Mouse (Mus musculus) liver, embryonic 11.5 days (tissue): ENCODE measurements at regions not wholly inside any gene's neighbourhood (a gene's known extent, or its start where the extent isn't known, plus 50 kb on each side); places are given as distances from the start of the nearest gene placed in this dataset.

Experiments
- ATAC-seq: fragments of 200-750 bp; cut with Nextera tagmentation; replicated peaks from 2 replicates; pipeline ENCODE4 v1.8.0; 2017; ENCODE audit warnings: moderate number of reproducible peaks, mild to moderate bottlenecking, moderate TSS enrichment, moderate library complexity; ENCODE audit not compliant: low FRiP score
- DNase-seq: peaks from one replicate; pipeline ENCODE4 v3.0.0-alpha.2; 2017; ENCODE audit warnings: low spot score
- H3K27ac ChIP-seq: fragments of 300-500 bp; sonication (generic); 2 replicates; pipeline ENCODE4 v1.5.1; 2014; ENCODE audit warnings: mild to moderate bottlenecking, low read depth, low read length, control low read depth
- H3K27me3 ChIP-seq: fragments of 300-500 bp; sonication (generic); replicated peaks from 2 replicates; pipeline ENCODE4 v1.6.1; 2014; ENCODE audit warnings: low read length, mixed read lengths; ENCODE audit not compliant: control insufficient read depth, insufficient read depth
- H3K36me3 ChIP-seq: fragments of 300-500 bp; sonication (generic); 2 replicates; pipeline ENCODE4 v1.6.1; 2014; ENCODE audit warnings: mild to moderate bottlenecking, low read length, moderate library complexity, mixed read lengths; ENCODE audit not compliant: control insufficient read depth, insufficient read depth
- H3K4me1 ChIP-seq: fragments of 300-500 bp; sonication (generic); replicated peaks from 2 replicates; pipeline ENCODE4 v1.6.1; 2014; ENCODE audit warnings: low read length, mixed read lengths; ENCODE audit not compliant: control insufficient read depth, insufficient read depth
- H3K4me2 ChIP-seq: fragments of 300-500 bp; sonication (generic); 2 replicates; pipeline ENCODE4 v1.6.1; 2014; ENCODE audit warnings: mild to moderate bottlenecking, control low read depth, moderate library complexity
- H3K4me3 ChIP-seq: fragments of 300-500 bp; sonication (generic); 2 replicates; pipeline ENCODE4 v1.5.1; 2014; ENCODE audit warnings: low read depth, low read length, control low read depth
- H3K9ac ChIP-seq: fragments of 300-500 bp; sonication (generic); 2 replicates; pipeline ENCODE4 v1.6.1; 2014; ENCODE audit warnings: low read depth, low read length, control low read depth
- H3K9me3 ChIP-seq: fragments of 300-500 bp; sonication (generic); 2 replicates; pipeline ENCODE4 v1.6.1; 2016; ENCODE audit warnings: low read length, inconsistent platforms, mixed read lengths; ENCODE audit not compliant: control insufficient read depth
- WGBS: fragments of 180-500 bp; shearing (Covaris S2); extraction: QIAGEN DNeasy Blood & Tissue Kit; methylation state at CpG from one replicate; pipeline ENCODE4 v1.1.7; 2014; 5-methylcytosine and 5-hydroxymethylcytosine counted together

- 87% methylated on average over 4 of the region's 4 CpGs for WGBS
- Histone ChIP-seq H3K4me2 (no peak overlapping the region), H3K4me3 (no peak overlapping the region), H3K27me3 (no peaks in the 10 kb centered on the region), H3K9me3 (no peaks in the 10 kb centered on the region), H3K4me1 (no peaks in the 10 kb centered on the region), H3K36me3 (no peaks in the 10 kb centered on the region), H3K9ac (no peak overlapping the region), H3K27ac (no peak overlapping the region)
- DNase-seq (no peak), ATAC-seq (no peak)
Observed at GRCm38 (mm10) chr4:87501791-87502190, 271.5 kb upstream of the Slc24a2 start.

DNA sequence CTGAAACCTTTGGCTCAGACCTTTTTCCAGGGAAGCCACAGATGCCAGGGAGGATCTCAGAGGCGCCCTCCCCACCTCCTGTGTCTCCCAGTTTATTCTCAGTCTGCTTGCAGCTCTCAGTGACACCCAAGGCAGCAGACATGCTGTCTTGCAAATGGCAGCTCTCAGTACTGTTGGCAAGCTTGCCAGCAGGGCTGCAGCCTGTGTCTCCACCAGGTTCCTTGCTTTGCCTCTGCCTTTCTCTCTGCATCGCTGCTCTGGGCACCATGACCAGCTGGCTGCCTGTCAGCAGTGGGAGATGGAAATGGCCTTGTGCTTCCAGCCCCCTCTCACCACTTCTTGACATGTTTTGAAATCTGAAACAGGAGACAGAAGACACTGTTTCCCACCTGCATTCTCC, 270.2 kb upstream of the Slc24a2 start:
- 74% methylated on average over 2 of the region's 2 CpGs for WGBS
- Histone ChIP-seq H3K27ac (no peak overlapping the region), H3K9me3 (no peaks in the 10 kb centered on the region), H3K27me3 (no peaks in the 10 kb centered on the region), H3K4me3 (no peak overlapping the region), H3K9ac (no peak overlapping the region), H3K4me2 (no peak overlapping the region), H3K4me1 (no peaks in the 10 kb centered on the region), H3K36me3 (no peaks in the 10 kb centered on the region)
- DNase-seq (no peak), ATAC-seq (no peak)

DNA sequence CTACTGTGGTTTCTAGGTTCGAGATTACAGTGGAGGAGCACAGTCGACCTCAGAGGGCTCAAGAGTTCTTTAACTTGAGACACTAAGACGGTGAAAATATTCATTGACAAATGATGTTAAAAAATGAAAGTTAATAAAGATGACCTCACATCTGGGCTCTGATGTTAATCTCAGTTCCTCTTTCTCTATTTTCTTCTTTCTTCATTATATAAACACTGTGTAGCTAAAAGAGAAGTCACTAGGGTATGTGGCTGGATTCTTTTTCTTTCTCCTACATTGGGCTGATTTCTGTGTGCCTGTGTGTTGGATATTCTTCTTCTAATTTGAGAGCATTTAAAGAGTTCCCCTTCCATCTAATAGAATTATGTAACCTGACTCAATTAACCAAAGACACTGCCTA, 257.5 kb upstream of the Slc24a2 start:
- H3K4me2 ChIP-seq: no peak overlapping the region
- no peaks in the 10 kb centered on the region for H3K4me1 ChIP-seq
- no peaks in the 10 kb centered on the region for H3K9me3 ChIP-seq
- no peak for DNase-seq
- 72% methylated on average over 3 of the region's 3 CpGs for WGBS
- no peak overlapping the region for H3K4me3 ChIP-seq
- no peak overlapping the region for H3K9ac ChIP-seq
- no peak for ATAC-seq
- no peaks in the 10 kb centered on the region for H3K27me3 ChIP-seq
- H3K36me3 ChIP-seq: no peaks in the 10 kb centered on the region
- no peak overlapping the region for H3K27ac ChIP-seq

GRCm38 (mm10) chr4:87475537-87475936, 245.3 kb upstream of the Slc24a2 start:
- no peaks in the 10 kb centered on the region for H3K4me1 ChIP-seq
- H3K4me2 ChIP-seq: no peak overlapping the region
- H3K36me3 ChIP-seq: no peaks in the 10 kb centered on the region
- H3K9ac ChIP-seq: no peak overlapping the region
- DNase-seq: no peak
- no peak overlapping the region for H3K27ac ChIP-seq
- no peak for ATAC-seq
- WGBS: 61% methylated on average over 1 of the region's 1 CpGs
- no peaks in the 10 kb centered on the region for H3K27me3 ChIP-seq
- H3K9me3 ChIP-seq: no peaks in the 10 kb centered on the region
- no peak overlapping the region for H3K4me3 ChIP-seq

- Histone ChIP-seq H3K27ac (no peak overlapping the region), H3K9me3 (no peaks in the 10 kb centered on the region), H3K4me2 (no peak overlapping the region), H3K4me1 (no peaks in the 10 kb centered on the region), H3K27me3 (no peaks in the 10 kb centered on the region), H3K36me3 (no peaks in the 10 kb centered on the region), H3K9ac (no peak overlapping the region), H3K4me3 (no peak overlapping the region)
- DNase-seq: no peak
- WGBS: 81% methylated on average over 16 of the region's 16 CpGs
- no peak for ATAC-seq
Observed at GRCm38 (mm10) chr4:87473331-87474039, 243.2 kb upstream of the Slc24a2 start.

DNA sequence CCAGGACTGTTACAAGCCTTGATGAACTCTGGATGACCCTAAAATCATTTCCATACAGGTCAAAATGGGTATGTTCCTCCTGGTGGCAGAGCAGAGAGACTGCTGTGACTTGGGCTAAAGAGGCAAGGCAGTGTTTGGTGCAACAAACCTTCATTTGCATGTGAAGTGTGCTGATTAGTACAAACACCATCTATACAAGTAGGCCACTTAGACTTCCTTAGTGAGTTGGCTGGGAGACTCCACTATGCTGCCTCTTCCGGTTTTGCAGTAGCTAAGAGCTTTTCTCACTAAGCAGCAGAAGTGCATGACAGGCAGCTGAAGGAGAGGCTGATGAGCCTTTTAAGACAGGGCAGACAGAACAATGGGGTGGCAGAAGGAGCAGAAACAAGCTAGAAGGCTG, 242.5 kb upstream of the Slc24a2 start:
- no peak overlapping the region for H3K9ac ChIP-seq
- H3K4me2 ChIP-seq: no peak overlapping the region
- H3K4me1 ChIP-seq: no peaks in the 10 kb centered on the region
- H3K36me3 ChIP-seq: no peaks in the 10 kb centered on the region
- H3K27ac ChIP-seq: no peak overlapping the region
- H3K9me3 ChIP-seq: no peaks in the 10 kb centered on the region
- H3K27me3 ChIP-seq: no peaks in the 10 kb centered on the region
- no peak for ATAC-seq
- H3K4me3 ChIP-seq: no peak overlapping the region
- 65% methylated on average over 1 of the region's 1 CpGs for WGBS
- DNase-seq: no peak

DNA sequence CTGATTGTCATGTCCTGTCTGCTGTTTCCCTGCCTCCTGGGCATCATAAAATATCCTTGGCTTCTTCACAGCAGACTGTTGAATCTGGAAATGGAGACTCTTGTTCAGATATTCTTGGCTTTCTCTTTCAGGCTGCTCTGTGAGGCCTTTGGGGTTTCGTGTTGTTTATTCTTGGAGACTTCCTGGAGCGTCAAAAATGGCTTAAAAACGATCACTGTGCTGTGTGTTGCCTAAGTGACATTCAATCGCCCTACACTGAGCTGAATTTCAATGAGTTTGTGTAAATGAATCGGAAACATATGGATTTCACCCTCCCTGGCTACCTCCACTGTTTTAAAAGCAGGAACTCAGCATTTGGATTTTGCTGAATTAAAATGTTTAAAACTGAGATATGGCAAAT, 241.1 kb upstream of the Slc24a2 start:
- Histone ChIP-seq H3K4me1 (no peaks in the 10 kb centered on the region), H3K27ac (no peak overlapping the region), H3K27me3 (no peaks in the 10 kb centered on the region), H3K4me3 (no peak overlapping the region), H3K4me2 (no peak overlapping the region), H3K9me3 (no peaks in the 10 kb centered on the region), H3K36me3 (no peaks in the 10 kb centered on the region), H3K9ac (no peak overlapping the region)
- WGBS: 67% methylated on average over 5 of the region's 5 CpGs
- no peak for ATAC-seq
- DNase-seq: no peak

- DNase-seq (no peak), ATAC-seq (no peak)
- Histone ChIP-seq H3K27ac (no peak overlapping the region), H3K9me3 (no peaks in the 10 kb centered on the region), H3K27me3 (no peaks in the 10 kb centered on the region), H3K4me3 (no peak overlapping the region), H3K4me1 (no peaks in the 10 kb centered on the region), H3K36me3 (no peaks in the 10 kb centered on the region), H3K4me2 (no peak overlapping the region), H3K9ac (no peak overlapping the region)
Observed at GRCm38 (mm10) chr4:87467600-87467999, 237.3 kb upstream of the Slc24a2 start.

- no peak overlapping the region for H3K4me3 ChIP-seq
- H3K36me3 ChIP-seq: no peaks in the 10 kb centered on the region
- H3K9me3 ChIP-seq: no peaks in the 10 kb centered on the region
- no peak overlapping the region for H3K27ac ChIP-seq
- no peak overlapping the region for H3K4me2 ChIP-seq
- WGBS: 87% methylated on average over 8 of the region's 8 CpGs
- H3K27me3 ChIP-seq: no peaks in the 10 kb centered on the region
- H3K4me1 ChIP-seq: no peaks in the 10 kb centered on the region
- DNase-seq (no peak), ATAC-seq (no peak)
- no peak overlapping the region for H3K9ac ChIP-seq
Observed at GRCm38 (mm10) chr4:87467018-87467417, 236.7 kb upstream of the Slc24a2 start.
